Mouse (Mus musculus) myocyte (in vitro differentiated cells): ENCODE results near the gene Rap1gap2.

Experiments used
- CEBPB ChIP-seq: IDR thresholded peaks from 2 replicates; pipeline ENCODE4 v1.6.1; 2011; ENCODE audit warnings: mild to moderate bottlenecking, moderate library complexity; ENCODE audit not compliant: poor library complexity, insufficient read depth, severe bottlenecking
- E2F4 ChIP-seq: IDR thresholded peaks from one replicate; pipeline ENCODE4 v1.6.1; 2011; ENCODE audit warnings: mild to moderate bottlenecking, control low read depth, moderate library complexity; ENCODE audit not compliant: insufficient read depth
- MAX ChIP-seq: IDR thresholded peaks from one replicate; pipeline ENCODE4 v1.6.1; 2011; ENCODE audit warnings: low read depth, mild to moderate bottlenecking, control low read depth
- MYOD1 ChIP-seq, 3 experiments: IDR thresholded peaks; one replicate each; pipeline ENCODE4 v1.6.1; 2011; ENCODE audit warnings: control low read depth in 2 of 3, low read depth in 2 of 3, mild to moderate bottlenecking in 2 of 3, moderate library complexity in 1 of 3; ENCODE audit not compliant: insufficient read length in 2 of 3, control insufficient read depth in 1 of 3
- POLR2A ChIP-seq: IDR thresholded peaks from one replicate; pipeline ENCODE4 v1.6.1; 2011; ENCODE audit warnings: low read depth, mild to moderate bottlenecking, control low read depth, moderate library complexity; ENCODE audit not compliant: insufficient read length
- POLR2AphosphoS2 ChIP-seq: IDR thresholded peaks from one replicate; pipeline ENCODE4 v1.6.1; 2011; ENCODE audit warnings: low read depth, control low read depth; ENCODE audit not compliant: insufficient read length
- REST ChIP-seq: IDR thresholded peaks from one replicate; pipeline ENCODE4 v1.6.1; 2011; ENCODE audit warnings: mild to moderate bottlenecking, control low read depth, moderate library complexity; ENCODE audit not compliant: insufficient read depth, insufficient read length
- TCF12 ChIP-seq: IDR thresholded peaks from one replicate; pipeline ENCODE4 v1.6.1; 2011; ENCODE audit warnings: mild to moderate bottlenecking, control low read depth; ENCODE audit not compliant: poor library complexity, insufficient read depth, severe bottlenecking
- USF1 ChIP-seq: IDR thresholded peaks from one replicate; pipeline ENCODE4 v1.6.1; 2011; ENCODE audit warnings: low read depth, mild to moderate bottlenecking, control low read depth, moderate library complexity

- TF ChIP-seq POLR2AphosphoS2 = no peak
- TF ChIP-seq POLR2A = no peak
- TF ChIP-seq MAX = no peak
- no peak for TF ChIP-seq USF1
- no peak for TF ChIP-seq TCF12
- TF ChIP-seq E2F4 = no peak
- TF ChIP-seq REST = no peak
- no peak for TF ChIP-seq CEBPB
- TF ChIP-seq MYOD1 (IDR thresholded peaks at IDR 0.05; ENCODE audit: control insufficient read depth in 1 of 3, insufficient read length in 2 of 3, low read depth in 2 of 3) = no peak
Measured at GRCm38 (mm10) chr11:74561392-74561791, 49.3 kb downstream of the Rap1gap2 start.
